Mouse (Mus musculus) midbrain, embryonic 16.5 days (tissue): ENCODE measurements around the gene Ets1. TPM values are rescaled to one million over a fixed set of nuclear protein-coding genes. Genes with fewer than 3 reads are reported as not detected.

Experiments
- ATAC-seq: fragments of 200-750 bp; cut with Nextera tagmentation; 2 replicates; pipeline ENCODE4 v1.8.0; 2017; ENCODE audit warnings: moderate TSS enrichment
- H3K27ac ChIP-seq: fragments of 300-500 bp; sonication (generic); 2 replicates; pipeline ENCODE4 v1.5.1; 2014; ENCODE audit warnings: mild to moderate bottlenecking, low read length, mixed read lengths
- H3K27me3 ChIP-seq: fragments of 300-500 bp; sonication (generic); 2 replicates; pipeline ENCODE4 v1.6.1; 2014; ENCODE audit warnings: low read depth, low read length, mixed read lengths; ENCODE audit not compliant: control insufficient read depth, insufficient read depth
- H3K36me3 ChIP-seq: fragments of 300-500 bp; sonication (generic); 2 replicates; pipeline ENCODE4 v1.6.1; 2014; ENCODE audit warnings: mild to moderate bottlenecking, low read length, moderate library complexity, mixed read lengths; ENCODE audit not compliant: control insufficient read depth, insufficient read depth
- H3K4me1 ChIP-seq: fragments of 300-500 bp; sonication (generic); 2 replicates; pipeline ENCODE4 v1.6.1; 2014; ENCODE audit warnings: mild to moderate bottlenecking, low read length, mixed read lengths; ENCODE audit not compliant: control insufficient read depth, insufficient read depth
- H3K4me2 ChIP-seq: fragments of 300-500 bp; sonication (generic); 2 replicates; pipeline ENCODE4 v1.6.1; 2014; ENCODE audit warnings: mild to moderate bottlenecking, low read length, mixed read lengths
- H3K4me3 ChIP-seq: fragments of 300-500 bp; sonication (generic); 2 replicates; pipeline ENCODE4 v1.5.1; 2014; ENCODE audit warnings: low read depth, mild to moderate bottlenecking, low read length, moderate library complexity, mixed read lengths
- H3K9ac ChIP-seq: fragments of 300-500 bp; sonication (generic); 2 replicates; pipeline ENCODE4 v1.6.1; 2014; ENCODE audit warnings: low read depth, low read length, mixed read lengths
- H3K9me3 ChIP-seq: fragments of 300-500 bp; sonication (generic); replicated peaks from 2 replicates; pipeline ENCODE4 v1.6.1; 2014; ENCODE audit warnings: mild to moderate bottlenecking, low read length, mixed read lengths; ENCODE audit not compliant: control insufficient read depth, poor library complexity, severe bottlenecking
- WGBS: fragments of 180-500 bp; shearing (Covaris S2); extraction: QIAGEN DNeasy Blood & Tissue Kit; methylation state at CpG from one replicate; pipeline ENCODE4 v1.1.7; 2014; 5-methylcytosine and 5-hydroxymethylcytosine counted together
- polyA plus RNA-seq: library from polyadenylated mRNA; unstranded; fragments of >200 nt; fragmentation: Nextera tagmentation; extraction: Ambion mirVana; gene quantifications from 2 replicates; pipeline ENCODE4 v1.2.1, GENCODE M21; 2015

Ets1 gene
- polyA plus RNA-seq, 1 experiment from 2014 or later = 17.5 TPM

- Histone ChIP-seq H3K4me3 (no peak overlapping the region), H3K36me3 (no peaks in the 10 kb centered on the region), H3K9ac (no peak overlapping the region), H3K4me2 (no peak overlapping the region), H3K9me3 (peaks cover 4% of the 10 kb centered on the region), H3K27ac (no peak overlapping the region), H3K27me3 (no peaks in the 10 kb centered on the region), H3K4me1 (peaks cover 2% of the 10 kb centered on the region; the same call in 1 of the 2 replicates)
- 11% methylated on average over 9 of the region's 9 CpGs for WGBS
- no peak for ATAC-seq
These were observed 79.9 kb downstream of the Ets1 start for GRCm38 (mm10) chr9:32715806-32716466.

GRCm38 (mm10) chr9:32717268-32717920 is 81.4 kb downstream of the Ets1 start:
- ATAC-seq = no peak
- Histone ChIP-seq H3K9me3 (no peaks in the 10 kb centered on the region), H3K4me1 (peaks cover 2% of the 10 kb centered on the region; the same call in 1 of the 2 replicates), H3K27ac (0 out of 2 replicates have a peak overlapping the region, but pooled peaks have one; percentile 33), H3K4me3 (no peak overlapping the region), H3K27me3 (no peaks in the 10 kb centered on the region; the same call in 1 of the 2 replicates), H3K36me3 (no peaks in the 10 kb centered on the region), H3K4me2 (no peak overlapping the region), H3K9ac (no peak overlapping the region)
- WGBS = 60% methylated on average over 12 of the region's 12 CpGs

- no peak overlapping the region for H3K4me3 ChIP-seq
- H3K27me3 ChIP-seq = no peaks in the 10 kb centered on the region; the same call in 1 of the 2 replicates
- H3K9me3 ChIP-seq = no peaks in the 10 kb centered on the region
- H3K27ac ChIP-seq = no peak overlapping the region; the same call in 1 of the 2 replicates
- 75% methylated on average over 9 of the region's 9 CpGs for WGBS
- no peak for ATAC-seq
- H3K4me2 ChIP-seq = no peak overlapping the region
- H3K36me3 ChIP-seq = no peaks in the 10 kb centered on the region
- H3K9ac ChIP-seq = no peak overlapping the region
- peaks cover 2% of the 10 kb centered on the region; the same call in 1 of the 2 replicates for H3K4me1 ChIP-seq
These were observed 82.2 kb downstream of the Ets1 start for GRCm38 (mm10) chr9:32717931-32718820.

GRCm38 (mm10) chr9:32718868-32719267 is 82.8 kb downstream of the Ets1 start:
- no peaks in the 10 kb centered on the region for H3K9me3 ChIP-seq
- no peak for ATAC-seq
- 87% methylated on average over 4 of the region's 4 CpGs for WGBS
- H3K4me2 ChIP-seq = no peak overlapping the region
- peaks cover 2% of the 10 kb centered on the region; the same call in 1 of the 2 replicates for H3K4me1 ChIP-seq
- no peaks in the 10 kb centered on the region for H3K36me3 ChIP-seq
- no peak overlapping the region for H3K9ac ChIP-seq
- no peak overlapping the region for H3K4me3 ChIP-seq
- no peak overlapping the region for H3K27ac ChIP-seq
- H3K27me3 ChIP-seq = no peaks in the 10 kb centered on the region; the same call in 1 of the 2 replicates

- Histone ChIP-seq H3K27ac (no peak overlapping the region), H3K9me3 (no peaks in the 10 kb centered on the region), H3K4me1 (peaks cover 2% of the 10 kb centered on the region; the same call in 1 of the 2 replicates), H3K36me3 (no peaks in the 10 kb centered on the region), H3K4me2 (no peak overlapping the region), H3K4me3 (no peak overlapping the region), H3K9ac (no peak overlapping the region), H3K27me3 (no peaks in the 10 kb centered on the region; the same call in 1 of the 2 replicates)
- ATAC-seq = no peak
- WGBS = 60% methylated on average over 3 of the region's 3 CpGs
These were observed 83.9 kb downstream of the Ets1 start for GRCm38 (mm10) chr9:32719941-32720263.

- no peak overlapping the region for H3K9ac ChIP-seq
- no peak for ATAC-seq
- WGBS = 52% methylated on average over 12 of the region's 12 CpGs
- no peak overlapping the region for H3K4me2 ChIP-seq
- H3K36me3 ChIP-seq = no peaks in the 10 kb centered on the region
- no peaks in the 10 kb centered on the region; the same call in 1 of the 2 replicates for H3K27me3 ChIP-seq
- H3K4me1 ChIP-seq = peaks cover 2% of the 10 kb centered on the region; the same call in 1 of the 2 replicates
- H3K4me3 ChIP-seq = no peak overlapping the region
- H3K9me3 ChIP-seq = no peaks in the 10 kb centered on the region
- H3K27ac ChIP-seq = no peak overlapping the region
These were observed 84.4 kb downstream of the Ets1 start for GRCm38 (mm10) chr9:32720264-32721031.

GRCm38 (mm10) chr9:32721081-32721480 is 85.1 kb downstream of the Ets1 start:
- no peak overlapping the region for H3K4me2 ChIP-seq
- H3K4me1 ChIP-seq = peaks cover 2% of the 10 kb centered on the region; the same call in 1 of the 2 replicates
- H3K36me3 ChIP-seq = no peaks in the 10 kb centered on the region
- H3K4me3 ChIP-seq = no peak overlapping the region
- no peaks in the 10 kb centered on the region; the same call in 1 of the 2 replicates for H3K27me3 ChIP-seq
- H3K27ac ChIP-seq = no peak overlapping the region
- no peak overlapping the region for H3K9ac ChIP-seq
- ATAC-seq = no peak
- WGBS = 47% methylated on average over 2 of the region's 2 CpGs
- no peaks in the 10 kb centered on the region for H3K9me3 ChIP-seq

- H3K27me3 ChIP-seq = no peaks in the 10 kb centered on the region; the same call in 1 of the 2 replicates
- H3K9ac ChIP-seq = no peak overlapping the region
- peaks cover 2% of the 10 kb centered on the region; the same call in 1 of the 2 replicates for H3K4me1 ChIP-seq
- no peaks in the 10 kb centered on the region for H3K36me3 ChIP-seq
- no peak overlapping the region for H3K27ac ChIP-seq
- 94% methylated on average over 1 of the region's 1 CpGs for WGBS
- H3K9me3 ChIP-seq = no peaks in the 10 kb centered on the region
- no peak overlapping the region for H3K4me3 ChIP-seq
- H3K4me2 ChIP-seq = no peak overlapping the region
- ATAC-seq = no peak
These were observed 86.2 kb downstream of the Ets1 start for GRCm38 (mm10) chr9:32722205-32722604.
